Mouse (Mus musculus) granulocyte monocyte progenitor cell, adult 5-6 weeks (primary cell): ENCODE measurements around the gene Sh3rf1. TPM values are rescaled to one million over a fixed set of nuclear protein-coding genes. Genes with fewer than 3 reads are reported as not detected.

ENCODE experiments used
- ATAC-seq: replicated peaks from 2 replicates; pipeline ENCODE4 v1.8.0; 2016; ENCODE audit warnings: mild to moderate bottlenecking, moderate TSS enrichment, inconsistent platforms; ENCODE audit not compliant: poor library complexity, severe bottlenecking
- total RNA-seq, 2 experiments: library from RNA; stranded (forward) in 1 of 2; stranded (reverse) in 1 of 2; fragments of 200-712, 200-1000 nt in 1 of 2; fragments of >200 nt in 1 of 2; fragmentation: Nextera tagmentation in 1 of 2; gene quantifications; 2 replicates each; pipeline ENCODE4 v1.2.3; 2014 to 2017

Gene Sh3rf1
- total RNA-seq, 2 experiments from 2014 or later, result 2.0 to 2.1 TPM

DNA sequence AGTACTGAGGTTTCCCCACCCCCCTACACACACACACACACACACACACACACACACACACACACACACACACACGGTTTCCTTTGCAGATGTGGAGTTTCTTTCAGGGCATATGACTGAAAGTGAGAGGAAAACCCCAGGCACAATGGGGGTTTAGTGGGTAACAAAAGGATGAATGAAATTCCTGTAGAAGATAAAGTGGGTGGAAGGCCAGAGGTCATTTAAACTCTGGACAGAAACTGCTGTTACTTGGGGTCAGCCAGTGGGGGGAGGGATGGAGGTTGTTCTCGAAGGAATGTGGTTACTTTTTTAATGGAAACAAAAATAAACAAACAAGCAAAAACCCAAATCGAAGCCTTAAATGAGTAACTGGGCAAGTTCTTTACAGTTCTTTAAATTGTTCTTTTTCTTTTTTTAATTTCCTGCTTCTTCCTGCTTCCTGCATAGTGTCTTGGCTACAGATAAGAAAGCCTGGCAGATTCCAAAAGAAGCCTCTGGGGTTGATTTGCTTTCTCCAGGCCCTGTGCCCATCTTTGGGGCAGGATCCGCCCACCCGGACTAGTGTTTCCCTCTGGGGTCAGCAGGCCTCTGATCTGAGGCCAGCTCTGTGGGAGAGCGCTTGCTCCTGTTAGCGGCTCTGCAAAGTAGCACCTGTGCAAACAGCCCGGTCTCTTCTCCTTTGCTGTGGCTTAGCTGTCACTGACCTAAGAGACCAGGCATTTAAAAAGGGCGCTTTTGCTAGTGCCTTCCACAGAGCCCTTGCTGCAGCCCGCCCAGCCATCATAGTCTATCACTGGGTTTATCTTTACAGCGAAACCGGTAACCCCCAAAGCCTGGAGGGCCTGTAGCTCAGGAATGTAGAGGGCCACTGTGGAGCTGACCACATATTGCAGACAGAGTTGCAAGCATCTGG lies 59.8 kb downstream of the Sh3rf1 start:
- no peak for ATAC-seq

DNA sequence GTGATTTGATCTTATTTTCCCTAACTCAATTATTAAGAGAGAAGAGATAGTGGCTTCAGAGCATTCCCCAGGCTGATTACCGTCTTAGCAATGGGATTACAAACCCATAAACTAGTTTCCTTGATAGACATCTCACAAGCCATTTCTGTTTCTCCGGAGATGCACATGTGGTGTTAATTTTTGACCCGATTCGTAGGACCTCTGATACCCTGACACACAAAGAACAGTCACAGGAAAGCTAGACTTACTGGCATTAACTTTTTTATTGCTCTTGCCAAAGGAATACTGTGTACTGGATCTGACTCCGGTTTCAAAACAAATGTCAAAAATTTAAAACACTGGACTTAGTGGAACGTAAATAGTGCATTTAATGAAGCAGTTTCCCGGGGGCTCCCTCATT lies 62.2 kb downstream of the Sh3rf1 start:
- no peak for ATAC-seq

DNA sequence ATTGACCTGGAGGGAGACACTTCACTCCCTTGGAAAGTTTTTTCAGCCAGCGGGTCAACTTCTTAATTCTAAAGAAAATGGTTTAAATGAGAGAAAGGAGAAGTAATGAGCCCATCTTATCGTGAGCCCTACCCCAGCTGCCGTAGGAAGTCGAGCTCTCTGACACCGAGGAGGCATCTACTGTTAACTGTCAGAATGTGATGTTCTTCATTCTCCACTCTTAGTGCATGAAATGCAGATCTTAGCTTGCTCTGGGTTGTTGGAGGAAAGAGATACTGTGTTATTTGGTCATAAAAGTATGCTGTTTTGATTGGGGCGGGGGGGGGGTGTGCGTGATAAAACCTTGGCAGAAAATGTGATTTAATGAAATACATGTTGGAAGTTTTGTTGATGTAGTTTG lies 62.7 kb downstream of the Sh3rf1 start:
- peak; percentile 61 for ATAC-seq

DNA sequence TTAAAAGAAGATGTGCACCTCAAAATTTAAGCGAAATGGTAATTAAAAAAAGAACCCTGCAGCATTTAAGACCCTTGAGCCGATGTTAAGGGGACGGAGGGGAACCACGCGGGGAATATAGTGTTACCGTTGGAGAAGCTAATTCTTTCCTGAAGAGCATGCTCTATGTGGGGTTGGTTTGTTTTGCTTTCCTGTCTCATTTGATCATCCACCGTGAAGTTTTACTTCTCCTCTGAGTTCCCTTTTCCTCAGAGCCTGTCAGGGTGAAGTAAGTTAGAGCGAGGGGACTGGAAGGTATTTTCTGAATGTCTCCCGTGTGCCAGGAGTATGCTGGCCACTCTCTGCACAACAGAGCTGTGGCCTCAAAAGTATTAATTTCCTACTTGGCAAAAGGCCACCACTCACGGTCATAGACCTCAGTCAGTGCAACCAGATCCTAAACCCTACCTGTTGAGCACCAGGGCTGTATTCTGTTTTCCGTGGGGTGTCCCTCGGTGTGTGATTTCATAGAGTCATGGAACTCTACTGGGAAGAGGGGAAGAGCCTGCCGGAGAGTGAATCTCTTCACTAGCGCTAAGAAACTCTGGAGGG lies 63.2 kb downstream of the Sh3rf1 start:
- ATAC-seq, result peak; percentile 54

DNA sequence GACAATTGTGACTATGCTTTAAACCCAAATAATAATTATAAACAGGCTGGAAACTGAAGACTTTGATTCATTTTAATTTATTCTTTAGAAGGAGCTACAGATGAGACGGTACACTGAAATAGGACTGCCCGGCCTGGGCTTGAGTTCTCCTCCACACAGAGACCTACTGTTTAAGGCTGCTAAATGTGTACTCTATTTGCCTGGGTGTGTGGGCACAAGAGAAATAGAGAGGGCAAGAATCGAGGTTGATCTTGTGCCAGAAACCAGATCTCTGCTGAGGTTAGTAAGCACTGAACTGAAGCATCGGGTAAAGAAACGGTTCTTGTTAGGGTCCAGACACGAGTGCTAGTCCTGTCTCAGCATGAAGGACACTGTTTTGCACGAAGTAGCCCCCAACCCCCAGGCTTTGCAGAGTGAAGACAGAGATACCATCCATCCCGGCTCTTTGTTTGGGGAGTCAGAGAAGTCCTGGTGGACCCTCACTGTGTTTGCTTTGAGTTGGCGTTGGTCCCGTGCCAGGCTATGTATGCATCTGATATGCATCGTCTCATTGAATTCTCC lies 64.4 kb downstream of the Sh3rf1 start:
- ATAC-seq, result no peak

DNA sequence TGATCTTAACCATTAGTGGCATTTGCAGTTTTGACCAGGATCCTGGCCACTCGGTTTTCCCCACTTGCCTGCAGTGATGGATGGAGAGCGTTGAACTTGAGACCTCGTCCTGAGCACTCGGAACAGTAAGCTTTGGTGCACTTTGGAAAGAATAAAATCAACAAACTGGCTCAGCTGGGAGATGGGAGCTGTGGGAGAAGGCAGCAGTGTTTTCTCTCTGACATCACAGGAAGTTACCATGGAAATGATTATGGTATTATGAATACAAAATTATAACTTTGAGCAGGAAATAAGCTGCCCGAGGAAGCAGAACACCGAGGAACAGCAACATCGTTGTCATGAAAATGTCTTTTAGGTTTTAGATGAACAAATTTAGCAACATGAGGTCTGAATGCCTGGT lies 65.0 kb downstream of the Sh3rf1 start:
- no peak for ATAC-seq

DNA sequence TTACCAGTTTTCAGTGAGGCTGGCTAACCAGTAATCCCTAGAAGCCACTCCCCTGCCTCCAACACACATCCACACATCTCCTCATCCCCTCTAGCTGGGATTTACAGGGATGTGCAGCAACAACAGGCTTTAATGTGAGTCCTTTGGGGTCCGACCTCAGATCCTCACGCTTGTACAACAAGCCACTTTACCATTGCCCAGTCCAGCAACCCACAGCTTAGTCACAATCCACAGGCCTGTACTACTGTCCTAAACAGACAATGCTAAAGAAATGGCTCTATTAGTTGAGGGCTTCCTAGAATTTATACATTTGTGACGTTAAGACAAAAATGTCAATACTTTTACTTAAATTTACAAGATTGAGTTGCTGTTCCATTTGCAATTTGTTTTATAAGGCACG lies 71.4 kb downstream of the Sh3rf1 start:
- no peak for ATAC-seq

DNA sequence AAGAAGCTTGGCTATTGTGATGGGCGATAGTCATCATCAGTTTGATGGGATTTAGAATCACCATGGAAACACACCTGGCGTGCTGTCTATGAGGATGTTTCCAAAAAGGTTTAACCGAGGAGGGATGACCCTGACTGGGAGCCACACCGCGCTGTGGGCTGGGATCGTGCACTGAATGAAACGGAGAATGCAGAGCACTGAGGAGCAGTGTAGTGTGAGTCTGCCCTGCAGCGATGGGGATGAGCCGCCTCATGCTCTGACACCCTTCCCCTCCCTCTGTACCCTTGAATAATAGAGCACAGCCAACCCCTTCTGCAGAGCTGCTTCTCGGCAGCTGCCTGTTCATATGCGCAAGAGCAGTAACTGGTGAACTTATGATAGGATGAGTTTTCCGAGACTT lies 71.8 kb downstream of the Sh3rf1 start:
- no peak for ATAC-seq

DNA sequence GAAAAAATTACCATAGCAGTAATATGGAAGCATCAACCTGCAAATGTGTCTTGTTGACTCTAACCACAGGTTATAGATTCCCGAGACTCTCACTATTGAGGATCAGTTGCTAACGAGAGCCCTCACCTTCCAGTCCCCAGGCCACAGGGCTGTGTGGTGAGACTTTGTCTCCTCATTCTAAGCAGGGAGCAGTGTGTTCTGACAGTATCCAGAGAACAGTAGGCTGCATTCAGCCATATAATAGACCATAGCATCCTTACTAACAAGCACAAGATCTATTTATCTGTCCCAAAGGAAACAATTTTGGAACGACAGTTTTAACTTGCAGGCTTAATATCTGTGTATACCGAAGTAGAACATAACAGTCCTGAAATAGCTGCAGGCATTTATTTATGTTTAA lies 75.2 kb downstream of the Sh3rf1 start:
- ATAC-seq, result no peak

DNA sequence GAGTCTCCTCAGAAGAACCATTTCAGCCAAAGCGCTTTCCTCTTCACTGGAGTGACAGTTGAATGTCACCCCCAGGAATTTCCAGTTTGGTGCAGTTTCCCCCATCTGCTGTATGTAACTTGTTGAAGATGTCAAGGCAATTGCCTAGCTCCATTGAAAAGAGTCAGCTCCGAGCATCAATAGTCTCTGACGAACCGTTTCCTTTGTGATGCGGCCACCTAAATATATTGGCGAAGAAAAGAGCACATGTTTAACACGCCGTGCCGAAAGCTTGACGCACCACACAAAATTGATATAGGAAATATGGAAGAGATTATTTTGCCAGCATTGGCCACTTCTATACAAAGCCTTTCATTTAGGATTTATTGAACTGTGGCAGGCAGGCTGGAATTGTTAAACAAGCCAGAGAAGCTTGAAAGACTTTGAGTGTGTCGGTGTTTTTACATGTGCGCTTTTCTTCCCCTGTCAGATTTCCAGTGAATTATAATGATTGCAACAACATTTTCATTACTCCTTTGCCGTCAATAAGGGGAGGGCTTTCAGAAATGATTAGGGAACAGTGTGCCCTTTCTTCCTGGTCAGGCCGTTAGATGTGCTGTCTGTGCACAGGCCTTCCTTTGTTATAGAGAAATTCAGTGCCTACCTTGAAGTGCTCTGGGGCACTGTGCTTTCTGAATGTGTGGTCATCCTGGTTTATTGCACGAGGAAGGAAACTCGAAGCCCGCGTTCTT lies 77.8 kb downstream of the Sh3rf1 start:
- no peak for ATAC-seq

DNA sequence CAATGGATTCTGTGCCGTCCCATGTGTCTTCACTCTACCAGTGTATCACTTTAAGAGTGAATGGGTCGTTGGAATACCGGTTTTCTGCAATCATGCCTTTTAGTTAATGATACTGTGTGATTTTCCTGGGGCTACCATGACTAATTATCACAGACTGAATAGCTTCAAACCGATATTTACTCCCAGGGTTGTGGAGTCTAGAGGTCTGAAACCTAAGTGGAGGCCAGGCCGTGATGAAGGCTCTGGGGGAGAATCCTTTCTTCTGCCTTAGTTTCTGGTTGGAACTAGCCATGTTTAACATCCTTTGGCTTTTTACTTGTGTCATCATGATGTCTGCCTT lies 78.3 kb downstream of the Sh3rf1 start:
- no peak for ATAC-seq

DNA sequence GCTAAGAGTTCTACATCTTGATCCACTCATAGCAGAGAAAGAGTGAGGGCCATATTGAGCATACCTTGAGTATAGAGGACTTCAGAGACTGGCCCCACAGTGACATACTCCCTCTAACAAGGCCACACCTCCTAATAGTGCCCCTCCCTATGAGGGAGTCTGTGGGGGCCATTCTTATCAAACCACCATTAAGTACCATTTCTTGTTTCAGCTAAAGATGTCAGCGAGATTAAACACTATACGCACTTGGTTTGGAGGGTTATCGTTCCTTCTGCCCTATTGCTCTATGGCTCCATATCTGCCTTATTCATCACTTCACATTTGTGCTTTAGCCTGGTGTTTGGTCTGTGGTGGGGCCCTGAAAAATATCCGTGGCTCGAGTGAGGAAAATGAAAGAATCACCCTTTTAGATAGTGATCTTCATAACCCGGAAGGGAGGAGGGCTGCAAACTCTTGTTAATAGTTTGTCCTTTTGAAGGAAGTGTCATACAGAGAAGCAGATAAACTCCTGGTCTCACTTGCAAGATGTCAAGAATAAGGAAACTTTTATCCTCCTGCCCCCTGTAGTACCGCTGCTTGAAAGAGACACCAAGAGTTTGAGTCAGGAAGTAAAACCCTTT lies 81.9 kb downstream of the Sh3rf1 start:
- no peak for ATAC-seq

DNA sequence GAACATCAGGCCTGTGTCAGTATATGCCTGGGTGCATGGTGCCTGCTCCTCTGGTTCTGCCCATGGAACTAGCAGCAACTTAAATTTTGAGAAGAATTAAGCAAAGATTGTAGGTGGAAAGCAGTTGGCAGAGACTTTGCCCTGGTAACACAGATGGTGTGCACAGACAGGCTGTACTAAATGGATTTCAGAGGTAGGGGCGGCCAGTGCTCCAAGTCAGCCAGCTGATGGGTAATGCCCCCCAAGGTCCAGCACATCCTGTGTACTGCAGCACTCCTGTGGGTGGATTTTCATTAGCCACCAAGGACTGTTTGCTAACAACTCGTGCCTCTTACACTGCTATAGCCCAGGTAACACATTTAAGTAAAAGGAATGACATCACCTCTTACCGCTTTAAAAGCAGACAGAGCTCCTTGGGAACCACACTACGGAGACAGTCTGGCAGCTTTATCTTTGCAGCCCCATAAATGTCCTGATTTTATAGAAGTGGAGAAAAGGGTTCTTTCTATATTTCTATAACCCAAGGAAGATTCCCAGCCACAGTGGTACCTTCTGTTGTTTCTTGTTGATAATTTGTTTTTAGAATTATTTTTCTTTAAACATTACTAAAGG lies 82.9 kb downstream of the Sh3rf1 start:
- ATAC-seq, result no peak

DNA sequence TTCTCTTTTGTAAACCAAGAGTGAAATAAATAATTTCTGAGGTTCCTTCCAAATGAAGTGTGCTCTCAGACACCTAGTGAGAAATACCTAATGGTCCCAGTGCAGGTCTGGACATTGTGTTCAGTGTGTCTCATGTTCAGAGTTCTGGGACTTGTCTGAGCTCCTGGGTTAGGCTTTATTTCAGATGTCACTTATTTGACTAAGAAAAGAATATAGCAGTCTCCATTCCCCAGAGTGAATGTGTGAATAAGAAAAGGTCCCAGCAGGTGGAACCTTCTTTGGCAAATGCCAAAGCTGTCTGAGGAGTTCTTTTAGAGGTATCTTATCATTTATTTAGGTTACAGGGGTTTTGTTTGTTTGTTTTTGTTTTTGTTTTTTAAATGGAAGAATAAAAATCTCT lies 85.2 kb downstream of the Sh3rf1 start:
- ATAC-seq, result no peak

DNA sequence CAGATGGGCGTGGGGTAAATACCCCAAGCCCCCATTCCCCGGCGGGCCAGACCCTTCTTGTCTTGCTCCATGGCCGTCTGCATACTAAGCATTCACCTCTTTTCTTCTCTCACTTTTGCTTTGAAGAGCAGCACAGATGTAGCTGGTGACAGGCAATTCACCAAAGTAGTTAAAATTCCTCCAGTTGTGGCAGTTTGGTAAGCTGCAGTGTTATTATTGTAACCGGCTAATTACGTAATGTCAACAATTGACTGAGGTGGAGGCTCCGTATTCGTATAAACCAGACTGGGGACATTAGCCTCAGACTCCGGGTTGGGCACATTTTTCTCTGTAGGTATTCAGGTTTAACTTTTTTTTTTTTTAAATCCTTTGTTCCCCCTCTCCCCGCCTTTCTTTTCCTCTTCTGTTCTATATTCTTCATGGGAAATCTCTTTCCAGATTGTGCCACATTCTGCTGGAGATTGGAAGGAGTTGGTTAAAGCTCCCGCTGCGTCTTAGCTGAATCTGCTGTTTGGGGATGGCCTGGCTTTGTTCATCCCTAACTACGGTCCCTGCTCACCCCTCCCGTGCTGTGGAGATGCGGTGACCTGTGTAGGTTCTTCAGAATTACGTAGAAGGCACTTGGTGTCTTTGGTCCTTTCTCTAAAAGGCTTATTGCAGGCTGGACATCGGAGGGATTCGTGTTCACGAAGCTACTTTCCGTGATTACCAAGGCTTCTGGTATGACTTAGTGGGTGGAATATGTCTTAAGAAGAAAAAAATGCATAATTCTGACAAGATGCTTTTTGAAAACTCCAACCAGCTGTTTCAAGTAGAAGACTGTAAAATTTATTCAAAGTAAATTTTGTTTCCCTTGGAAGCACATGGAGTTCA lies 86.1 kb downstream of the Sh3rf1 start:
- ATAC-seq, result 0 out of 2 replicates have a peak, but pooled peaks have one; percentile 20

DNA sequence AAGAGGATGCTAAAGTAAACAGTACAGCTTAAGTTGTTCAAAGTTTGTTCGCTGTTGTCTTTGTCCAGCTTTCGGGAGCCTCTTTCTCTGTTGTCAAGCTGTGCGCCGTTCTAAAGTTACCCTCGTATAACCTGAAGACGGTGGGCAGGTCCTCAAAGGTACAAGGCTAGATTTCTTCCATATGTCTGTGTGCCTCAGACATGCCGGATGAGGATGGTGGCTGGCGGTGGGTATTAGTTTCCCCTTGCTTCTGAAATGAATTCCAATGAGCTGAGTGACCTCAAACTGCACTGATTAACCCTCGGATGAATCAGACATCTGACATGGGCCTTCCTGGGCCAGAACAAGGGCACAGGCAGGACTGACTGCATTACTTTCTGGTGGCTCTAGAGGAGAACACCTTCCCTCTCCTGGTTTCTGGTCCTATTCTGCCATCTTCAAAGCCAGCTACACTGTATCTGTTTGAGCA lies 86.8 kb downstream of the Sh3rf1 start:
- no peak for ATAC-seq

DNA sequence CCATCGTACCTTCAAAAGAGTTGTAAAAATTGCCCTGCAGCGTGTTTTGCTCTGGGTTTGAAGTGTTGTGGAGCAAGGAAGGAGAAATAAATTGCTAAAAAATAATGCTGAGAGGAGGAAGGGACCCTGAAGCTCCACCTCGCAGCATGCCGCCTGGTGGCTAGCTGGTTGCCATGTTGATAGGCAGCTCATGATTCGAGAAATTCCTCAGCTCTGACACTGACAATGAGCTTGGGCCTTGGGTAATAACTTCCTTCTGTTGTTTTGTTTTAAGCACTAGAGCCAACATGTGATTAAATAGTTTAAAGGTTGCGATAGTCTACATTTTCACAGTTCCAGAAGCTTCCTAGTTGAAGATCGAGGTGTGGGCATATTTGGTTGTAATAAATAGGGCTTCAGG lies 89.3 kb downstream of the Sh3rf1 start:
- ATAC-seq, result no peak

DNA sequence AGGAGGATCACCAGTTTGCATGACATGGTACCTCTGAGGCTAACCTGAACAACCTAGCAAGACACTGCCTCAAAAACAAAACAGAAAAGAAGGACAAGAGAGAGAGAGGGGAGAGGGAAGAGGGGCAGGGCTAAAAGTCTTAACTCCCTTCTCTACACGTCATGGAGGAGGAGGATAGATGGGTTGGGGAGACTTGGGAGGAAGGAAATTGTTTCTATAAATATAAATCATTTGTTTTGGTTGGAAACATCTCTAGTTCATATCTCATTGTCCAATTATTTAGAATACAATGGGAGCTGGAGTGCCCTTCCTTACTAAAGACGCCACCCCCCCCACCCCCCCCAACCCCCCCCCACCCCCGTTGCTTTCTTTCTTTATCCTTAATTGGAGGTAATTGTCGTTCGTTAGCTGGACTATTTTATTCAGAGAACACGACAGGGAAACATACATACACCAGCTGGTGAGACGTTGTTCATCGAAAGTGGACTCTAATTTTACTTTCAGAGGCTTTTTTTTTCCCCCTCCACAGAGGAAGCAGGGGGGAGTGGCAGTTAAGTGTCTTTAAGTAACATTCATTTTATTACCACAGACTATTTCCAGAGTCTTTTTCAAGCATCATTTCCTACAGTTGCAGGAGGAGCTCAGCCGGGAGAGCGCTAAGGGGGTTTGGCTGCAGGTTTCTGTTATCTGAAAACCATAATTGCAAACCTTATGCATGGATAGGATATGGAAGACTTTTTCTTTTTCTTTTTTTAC lies 92.5 kb downstream of the Sh3rf1 start:
- ATAC-seq, result peak; percentile 80
